Mouse (Mus musculus): ENCODE data around the gene E2f6. TPM values are rescaled to one million over a fixed set of nuclear protein-coding genes. Genes with fewer than 3 reads are reported as not detected.

Gene E2f6
- polyA plus RNA-seq, 1 experiment from 2014 or later, result 28.0 TPM

GRCm38 (mm10) chr12:16868618-16869017 lies 57.9 kb downstream of the E2f6 start:
- ATAC-seq, result no peak
- Histone ChIP-seq H3K4me3 (replicated peaks; ENCODE audit: low read length) (no peak overlapping the region), H3K4me2 (ENCODE audit: low read length) (no peak overlapping the region), H3K9ac (replicated peaks; ENCODE audit: low read depth, low read length) (no peak overlapping the region), H3K36me3 (ENCODE audit: control insufficient read depth, insufficient read depth) (no peaks in the 10 kb centered on the region), H3K27me3 (replicated peaks; ENCODE audit: control insufficient read depth, insufficient read depth, low read length) (no peaks in the 10 kb centered on the region), H3K27ac (ENCODE audit: low read length) (no peak overlapping the region), H3K9me3 (ENCODE audit: control insufficient read depth, low read length) (no peaks in the 10 kb centered on the region), H3K4me1 (replicated peaks; ENCODE audit: control insufficient read depth, insufficient read depth, low read length) (peaks cover 4% of the 10 kb centered on the region)
- WGBS, result 82% methylated on average over 6 of the region's 6 CpGs

- no peak for ATAC-seq
- H3K9me3 ChIP-seq (ENCODE audit: control insufficient read depth, low read length), result no peaks in the 10 kb centered on the region
- no peak overlapping the region for H3K4me3 ChIP-seq (replicated peaks; ENCODE audit: low read length)
- no peaks in the 10 kb centered on the region for H3K27me3 ChIP-seq (replicated peaks; ENCODE audit: control insufficient read depth, insufficient read depth, low read length)
- no peak overlapping the region for H3K9ac ChIP-seq (replicated peaks; ENCODE audit: low read depth, low read length)
- H3K27ac ChIP-seq (ENCODE audit: low read length), result no peak overlapping the region
- WGBS, result 78% methylated on average over 8 of the region's 8 CpGs
- peaks cover 4% of the 10 kb centered on the region for H3K4me1 ChIP-seq (replicated peaks; ENCODE audit: control insufficient read depth, insufficient read depth, low read length)
- no peaks in the 10 kb centered on the region for H3K36me3 ChIP-seq (ENCODE audit: control insufficient read depth, insufficient read depth)
- no peak overlapping the region for H3K4me2 ChIP-seq (ENCODE audit: low read length)
Observed at GRCm38 (mm10) chr12:16869091-16869778, 58.5 kb downstream of the E2f6 start.

- Histone ChIP-seq H3K36me3 (ENCODE audit: control insufficient read depth, insufficient read depth) (no peaks in the 10 kb centered on the region), H3K27ac (ENCODE audit: low read length) (peak overlapping the region; percentile 18; the same call in 1 of the 2 replicates), H3K9me3 (ENCODE audit: control insufficient read depth, low read length) (no peaks in the 10 kb centered on the region), H3K4me1 (replicated peaks; ENCODE audit: control insufficient read depth, insufficient read depth, low read length) (peaks cover 4% of the 10 kb centered on the region), H3K4me2 (ENCODE audit: low read length) (no peak overlapping the region), H3K27me3 (replicated peaks; ENCODE audit: control insufficient read depth, insufficient read depth, low read length) (no peaks in the 10 kb centered on the region), H3K4me3 (replicated peaks; ENCODE audit: low read length) (no peak overlapping the region), H3K9ac (replicated peaks; ENCODE audit: low read depth, low read length) (no peak overlapping the region)
- whole genome bisulfite sequencing, result 63% methylated on average over 9 of the region's 9 CpGs
- no peak for ATAC-seq
Observed at GRCm38 (mm10) chr12:16869870-16870404, 59.2 kb downstream of the E2f6 start.

- H3K9ac ChIP-seq (replicated peaks; ENCODE audit: low read depth, low read length), result no peak overlapping the region
- ATAC-seq, result no peak
- H3K9me3 ChIP-seq (ENCODE audit: control insufficient read depth, low read length), result no peaks in the 10 kb centered on the region
- WGBS, result 56% methylated on average over 8 of the region's 8 CpGs
- no peaks in the 10 kb centered on the region for H3K27me3 ChIP-seq (replicated peaks; ENCODE audit: control insufficient read depth, insufficient read depth, low read length)
- H3K4me2 ChIP-seq (ENCODE audit: low read length), result no peak overlapping the region
- no peak overlapping the region for H3K4me3 ChIP-seq (replicated peaks; ENCODE audit: low read length)
- peak overlapping the region; percentile 18; the same call in 1 of the 2 replicates for H3K27ac ChIP-seq (ENCODE audit: low read length)
- H3K36me3 ChIP-seq (ENCODE audit: control insufficient read depth, insufficient read depth), result no peaks in the 10 kb centered on the region
- peaks cover 4% of the 10 kb centered on the region for H3K4me1 ChIP-seq (replicated peaks; ENCODE audit: control insufficient read depth, insufficient read depth, low read length)
Observed at GRCm38 (mm10) chr12:16870405-16871068, 59.8 kb downstream of the E2f6 start.

- Histone ChIP-seq H3K9ac (replicated peaks; ENCODE audit: low read depth, low read length) (no peak overlapping the region), H3K27ac (ENCODE audit: low read length) (no peak overlapping the region), H3K9me3 (ENCODE audit: control insufficient read depth, low read length) (no peaks in the 10 kb centered on the region), H3K36me3 (ENCODE audit: control insufficient read depth, insufficient read depth) (no peaks in the 10 kb centered on the region), H3K4me1 (replicated peaks; ENCODE audit: control insufficient read depth, insufficient read depth, low read length) (peaks cover 4% of the 10 kb centered on the region), H3K27me3 (replicated peaks; ENCODE audit: control insufficient read depth, insufficient read depth, low read length) (no peaks in the 10 kb centered on the region), H3K4me2 (ENCODE audit: low read length) (no peak overlapping the region), H3K4me3 (replicated peaks; ENCODE audit: low read length) (no peak overlapping the region)
- no peak for ATAC-seq
- WGBS, result 100% methylated on average over 1 of the region's 1 CpGs
Observed at GRCm38 (mm10) chr12:16872006-16872405, 61.2 kb downstream of the E2f6 start.

- no peak for ATAC-seq
- Histone ChIP-seq H3K9ac (replicated peaks; ENCODE audit: low read depth, low read length) (no peak overlapping the region), H3K4me2 (ENCODE audit: low read length) (no peak overlapping the region), H3K36me3 (ENCODE audit: control insufficient read depth, insufficient read depth) (no peaks in the 10 kb centered on the region), H3K4me1 (replicated peaks; ENCODE audit: control insufficient read depth, insufficient read depth, low read length) (peaks cover 4% of the 10 kb centered on the region), H3K27ac (ENCODE audit: low read length) (no peak overlapping the region), H3K27me3 (replicated peaks; ENCODE audit: control insufficient read depth, insufficient read depth, low read length) (no peaks in the 10 kb centered on the region), H3K9me3 (ENCODE audit: control insufficient read depth, low read length) (no peaks in the 10 kb centered on the region), H3K4me3 (replicated peaks; ENCODE audit: low read length) (no peak overlapping the region)
- WGBS, result 88% methylated on average over 7 of the region's 7 CpGs
Observed at GRCm38 (mm10) chr12:16872926-16873464, 62.2 kb downstream of the E2f6 start.

- 82% methylated on average over 7 of the region's 7 CpGs for WGBS
- ATAC-seq, result 0 out of 2 replicates have a peak, but pooled peaks have one; percentile 38
Observed at GRCm38 (mm10) chr12:16873549-16873948, 62.8 kb downstream of the E2f6 start.

GRCm38 (mm10) chr12:16874086-16874485 lies 63.3 kb downstream of the E2f6 start:
- no peaks in the 10 kb centered on the region for H3K27me3 ChIP-seq (replicated peaks; ENCODE audit: control insufficient read depth, insufficient read depth, low read length)
- no peak overlapping the region for H3K4me3 ChIP-seq (replicated peaks; ENCODE audit: low read length)
- H3K9me3 ChIP-seq (ENCODE audit: control insufficient read depth, low read length), result no peaks in the 10 kb centered on the region
- no peak overlapping the region for H3K27ac ChIP-seq (ENCODE audit: low read length)
- no peak overlapping the region for H3K9ac ChIP-seq (replicated peaks; ENCODE audit: low read depth, low read length)
- H3K4me1 ChIP-seq (replicated peaks; ENCODE audit: control insufficient read depth, insufficient read depth, low read length), result peaks cover 4% of the 10 kb centered on the region
- ATAC-seq, result no peak
- H3K36me3 ChIP-seq (ENCODE audit: control insufficient read depth, insufficient read depth), result no peaks in the 10 kb centered on the region
- WGBS, result 65% methylated on average over 2 of the region's 2 CpGs
- H3K4me2 ChIP-seq (ENCODE audit: low read length), result no peak overlapping the region

More at GRCm38 (mm10) chr12:16873549-16873948, 62.8 kb downstream of the E2f6 start:
- Histone ChIP-seq H3K4me3 (replicated peaks; ENCODE audit: low read length) (no peak overlapping the region), H3K36me3 (ENCODE audit: control insufficient read depth, insufficient read depth) (no peaks in the 10 kb centered on the region), H3K27ac (ENCODE audit: low read length) (no peak overlapping the region), H3K27me3 (replicated peaks; ENCODE audit: control insufficient read depth, insufficient read depth, low read length) (no peaks in the 10 kb centered on the region), H3K9me3 (ENCODE audit: control insufficient read depth, low read length) (no peaks in the 10 kb centered on the region), H3K4me1 (replicated peaks; ENCODE audit: control insufficient read depth, insufficient read depth, low read length) (peaks cover 4% of the 10 kb centered on the region), H3K4me2 (ENCODE audit: low read length) (no peak overlapping the region), H3K9ac (replicated peaks; ENCODE audit: low read depth, low read length) (no peak overlapping the region)

GRCm38 (mm10) chr12:16875269-16875668 lies 64.5 kb downstream of the E2f6 start:
- no peak overlapping the region for H3K9ac ChIP-seq (replicated peaks; ENCODE audit: low read depth, low read length)
- no peak overlapping the region for H3K4me2 ChIP-seq (ENCODE audit: low read length)
- no peaks in the 10 kb centered on the region for H3K36me3 ChIP-seq (ENCODE audit: control insufficient read depth, insufficient read depth)
- H3K9me3 ChIP-seq (ENCODE audit: control insufficient read depth, low read length), result no peaks in the 10 kb centered on the region
- peaks cover under 1% of the 10 kb centered on the region for H3K4me1 ChIP-seq (replicated peaks; ENCODE audit: control insufficient read depth, insufficient read depth, low read length)
- no peak overlapping the region for H3K4me3 ChIP-seq (replicated peaks; ENCODE audit: low read length)
- no peak overlapping the region for H3K27ac ChIP-seq (ENCODE audit: low read length)
- WGBS, result 65% methylated on average over 4 of the region's 4 CpGs
- ATAC-seq, result no peak
- no peaks in the 10 kb centered on the region for H3K27me3 ChIP-seq (replicated peaks; ENCODE audit: control insufficient read depth, insufficient read depth, low read length)
